Comparison of ENCODE assay signal across 9 mouse cellular contexts in genomic region chr6:100526066-100526465, GRCm38 (mm10).
DNase-seq lines count a peak whose midpoint lies in the region; ATAC-seq and TF ChIP-seq lines count a peak whose summit lies in the region.
"Had no signal": no experiment of that assay in that cellular context is flagged by ENCODE, and none has a peak within 500 bp of the region (broad histone marks: within the 10 kb centered on the region; RNA-seq: fewer than 3 reads in every experiment).

No protein-coding gene starts in this region.

- no peak overlapping the region for H3K4me3 ChIP-seq in kidney, embryonic 14.5 days (ENCODE audit: low read length)
- no peak overlapping the region for H3K4me3 ChIP-seq in kidney, adult 2 months (ENCODE audit: insufficient read depth, low read depth, low read length)
- no peak overlapping the region for H3K4me3 ChIP-seq in midbrain, embryonic 12.5 days
- H3K4me3 ChIP-seq: limb, embryonic 15.5 days had no signal

- peaks cover 17% of the 10 kb centered on the region for H3K4me1 ChIP-seq in kidney, embryonic 14.5 days (ENCODE audit: control insufficient read depth, insufficient read depth, low read length)
- H3K4me1 ChIP-seq in kidney, adult 2 months (ENCODE audit: control insufficient read depth, insufficient read depth, low read length): peaks cover 6% of the 10 kb centered on the region; the same call in 1 of the 2 replicates
- peaks cover 15% of the 10 kb centered on the region for H3K4me1 ChIP-seq in midbrain, embryonic 12.5 days

- 3% methylated on average over 9 of the region's 9 CpGs for WGBS in kidney, embryonic 14.5 days
- 29% methylated on average over 9 of the region's 9 CpGs for WGBS in kidney, adult 2 months
- 3% methylated on average over 9 of the region's 9 CpGs for WGBS in midbrain, embryonic 12.5 days

- no peak overlapping the region for H3K9ac ChIP-seq in kidney, embryonic 14.5 days (ENCODE audit: low read depth, low read length)
- H3K9ac ChIP-seq in midbrain, embryonic 12.5 days (replicated peaks): no peak overlapping the region
- H3K9ac ChIP-seq: limb, embryonic 15.5 days had no signal

- no peaks in the 10 kb centered on the region; the same call in 1 of the 2 replicates for H3K27me3 ChIP-seq in kidney, embryonic 14.5 days (ENCODE audit: control insufficient read depth, insufficient read depth, low read length)
- H3K27me3 ChIP-seq in kidney, adult 2 months (replicated peaks; ENCODE audit: control insufficient read depth, insufficient read depth, low read length): no peaks in the 10 kb centered on the region
- peaks cover 21% of the 10 kb centered on the region for H3K27me3 ChIP-seq in midbrain, embryonic 12.5 days

- no peak for TF ChIP-seq CTCF in kidney, adult 2 months (conservative IDR thresholded peaks at IDR 0.05; ENCODE audit: insufficient read depth, insufficient read length, low read depth, low read length)

- DNase-seq in kidney, adult 2 months: no peak
- DNase-seq in NIH3T3 (ENCODE audit: low read depth): peak; percentile 27
- DNase-seq in heart, postnatal 4 days: peak; percentile 29
- DNase-seq in adrenal gland, adult 2 months: no peak
- no peak for DNase-seq in layer of hippocampus, adult 9-11 months

- no peak for TF ChIP-seq POLR2A in kidney, adult 2 months (IDR thresholded peaks at IDR 0.05; ENCODE audit: low read depth, low read length)

- peak overlapping the region; percentile 22 for H3K4me2 ChIP-seq in kidney, embryonic 14.5 days (replicated peaks; ENCODE audit: low read depth, low read length)
- H3K4me2 ChIP-seq in midbrain, embryonic 12.5 days (replicated peaks): peak overlapping the region; percentile 30
- H3K4me2 ChIP-seq: limb, embryonic 15.5 days had no signal

- ATAC-seq in kidney, embryonic 14.5 days (ENCODE audit: low FRiP score, low TSS enrichment): peak; percentile 34
- ATAC-seq in midbrain, embryonic 12.5 days (ENCODE audit: low FRiP score, low read depth): 0 out of 2 replicates have a peak, but pooled peaks have one; percentile 56
- no peak for ATAC-seq in inflammation-experienced regulatory T-cells, adult 6 months

- H3K27ac ChIP-seq in kidney, embryonic 14.5 days (ENCODE audit: low read depth, low read length): no peak overlapping the region
- H3K27ac ChIP-seq in kidney, adult 2 months (ENCODE audit: insufficient read depth, low read depth, low read length): no peak overlapping the region
- H3K27ac ChIP-seq in midbrain, embryonic 12.5 days (replicated peaks): no peak overlapping the region
- H3K27ac ChIP-seq: limb, embryonic 15.5 days had no signal

- peaks cover 2% of the 10 kb centered on the region; the same call in 1 of the 2 replicates for H3K9me3 ChIP-seq in kidney, embryonic 14.5 days (ENCODE audit: control insufficient read depth, low read length)
- no peaks in the 10 kb centered on the region for H3K9me3 ChIP-seq in midbrain, embryonic 12.5 days
- H3K9me3 ChIP-seq: limb, embryonic 15.5 days had no signal

- H3K36me3 ChIP-seq in kidney, embryonic 14.5 days (ENCODE audit: control insufficient read depth, insufficient read depth, low read length): no peaks in the 10 kb centered on the region
- H3K36me3 ChIP-seq in kidney, adult 2 months (ENCODE audit: control insufficient read depth, insufficient read depth, low read length): no peaks in the 10 kb centered on the region
- no peaks in the 10 kb centered on the region for H3K36me3 ChIP-seq in midbrain, embryonic 12.5 days
- H3K36me3 ChIP-seq: limb, embryonic 15.5 days had no signal

Comparison
In these comparisons a context has a peak if more than half of its experiments do, and no peak if none do; other contexts are left out.
1. DNase-seq: peak in NIH3T3 (single experiment) and heart, postnatal 4 days (single experiment); none in kidney, adult 2 months (single experiment), adrenal gland, adult 2 months (single experiment) and layer of hippocampus, adult 9-11 months (single experiment).